Mouse (Mus musculus) retina, embryonic 14.5 days (tissue): ENCODE data around the gene Scd1.

Experiments
- DNase-seq: peaks from one replicate; pipeline ENCODE4 v3.0.0-alpha.2; 2015; ENCODE audit warnings: low spot score

Gene Scd1

DNA sequence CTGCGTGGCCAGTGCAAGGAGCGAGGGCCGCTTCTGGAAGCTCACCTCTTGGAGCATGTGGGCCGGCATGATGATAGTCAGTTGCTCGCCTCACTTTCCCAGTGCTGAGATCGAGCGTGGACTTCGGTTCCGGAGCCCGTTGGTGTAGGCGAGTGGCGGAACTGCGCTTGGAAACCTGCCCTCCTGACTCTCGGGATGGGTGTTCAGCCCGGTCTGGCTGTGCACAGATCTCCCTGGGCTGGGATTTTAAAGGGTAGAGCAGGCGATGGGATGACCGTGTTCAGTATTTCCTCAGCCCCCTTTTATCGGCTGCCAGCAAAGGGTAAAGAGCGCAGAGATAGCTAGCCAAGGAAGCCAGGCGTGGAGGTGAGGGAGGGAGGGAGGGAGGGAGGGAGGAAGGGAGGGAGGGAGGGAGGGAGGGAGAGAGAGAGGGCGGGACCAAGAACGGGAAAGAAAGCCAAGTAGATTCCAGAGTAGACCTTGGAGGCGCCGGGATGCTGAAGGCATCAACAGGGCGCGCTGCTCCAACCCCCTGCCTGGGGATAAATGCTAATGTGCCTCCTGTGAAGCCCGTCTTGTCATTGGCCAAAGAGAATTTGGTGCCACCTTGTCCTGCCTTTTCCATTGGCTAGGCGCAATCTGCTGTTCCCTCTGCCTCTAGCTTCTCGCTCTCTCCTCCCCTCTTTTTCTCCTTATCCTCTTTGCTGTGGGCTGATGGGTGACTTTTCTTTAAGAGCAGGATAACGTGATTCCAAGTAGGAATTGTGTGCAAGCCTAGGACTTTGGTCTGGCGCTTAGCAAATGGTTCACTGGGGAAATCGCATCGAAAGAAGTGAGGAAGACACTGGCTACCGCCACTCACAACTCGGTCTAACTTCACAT lies at the start of gene Scd1:
TSS of gene Scd1 (minus strand) at position 539 of the 882 bp plus-strand sequence.
- peak; percentile 78 for DNase-seq

DNA sequence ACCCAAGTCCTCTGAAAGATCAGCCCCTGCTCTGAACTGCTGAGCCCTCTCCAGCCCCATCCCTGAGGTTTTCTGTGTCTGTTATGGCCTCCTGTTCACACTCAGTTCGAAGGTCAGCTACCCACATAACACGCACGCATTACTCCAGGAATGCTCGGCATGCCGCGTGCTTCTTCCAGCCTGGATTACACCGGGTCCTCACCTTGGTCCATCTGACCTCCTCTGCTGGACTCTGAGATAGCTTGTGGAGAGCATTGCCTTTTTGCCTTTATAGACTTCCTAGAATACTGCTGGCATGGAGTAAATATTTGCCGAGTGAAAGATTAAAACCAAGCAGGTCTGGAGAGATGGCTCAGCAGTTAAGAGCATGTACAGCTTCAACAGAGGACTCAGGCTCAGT lies 47.7 kb upstream of the Scd1 start:
- no peak for DNase-seq

DNA sequence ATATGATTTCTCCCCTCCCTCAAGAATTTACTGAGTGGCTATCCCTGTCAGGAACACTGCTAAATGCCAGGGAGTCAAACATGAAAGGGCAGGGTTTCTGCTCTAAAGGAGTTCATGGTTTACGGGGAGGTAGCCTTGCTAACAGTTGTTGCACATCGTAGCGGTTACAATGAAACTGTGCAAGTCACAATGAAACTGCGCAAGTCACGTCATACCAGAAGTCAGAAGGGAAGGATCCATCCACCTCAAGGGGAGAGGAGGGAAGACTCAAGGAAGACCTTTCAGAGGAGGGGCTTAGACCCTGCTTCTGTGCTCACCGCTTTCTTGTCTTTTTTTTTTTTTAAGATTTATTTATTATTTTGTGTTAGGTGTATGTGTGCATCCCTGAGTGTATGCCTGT lies 47.2 kb upstream of the Scd1 start:
- DNase-seq = no peak

DNA sequence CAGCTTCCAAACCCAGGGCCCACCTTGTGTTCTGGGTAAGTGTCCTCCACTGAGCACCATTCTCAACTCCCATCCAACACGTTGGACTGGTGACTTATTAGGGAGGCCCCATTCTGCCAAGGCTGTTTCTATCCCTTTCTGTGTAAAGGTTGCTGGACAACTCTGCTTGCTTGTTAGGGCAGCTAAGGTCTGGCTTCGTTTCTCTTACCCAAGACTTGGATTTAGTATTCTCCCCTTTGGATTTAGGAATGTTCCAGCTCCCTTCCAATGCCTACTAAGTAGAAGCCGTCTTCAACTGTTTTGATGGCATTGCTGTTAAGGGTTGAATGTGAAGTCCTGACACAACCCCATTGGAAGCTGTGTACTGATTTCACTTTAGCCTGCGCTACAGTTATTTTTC lies 40.2 kb upstream of the Scd1 start:
- no peak for DNase-seq

DNA sequence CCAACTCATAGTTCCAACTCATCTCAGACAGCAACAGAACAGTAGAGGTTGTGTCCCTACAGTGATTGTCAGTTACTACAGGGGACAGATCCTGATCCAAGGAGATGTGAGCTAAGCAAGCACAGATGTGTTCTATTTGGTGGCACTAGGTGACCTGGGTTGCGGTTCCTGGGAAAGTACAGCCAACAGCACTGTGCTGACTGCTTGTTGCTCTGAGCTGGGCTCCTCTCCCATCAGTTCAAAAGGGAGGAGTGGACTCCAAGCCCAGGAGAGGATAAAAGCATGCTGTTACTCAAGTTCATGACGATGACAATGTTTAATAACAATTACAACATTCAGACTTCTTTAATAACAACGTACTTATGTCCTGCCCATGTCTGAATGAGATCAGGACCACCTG lies 38.1 kb upstream of the Scd1 start:
- DNase-seq = no peak

DNA sequence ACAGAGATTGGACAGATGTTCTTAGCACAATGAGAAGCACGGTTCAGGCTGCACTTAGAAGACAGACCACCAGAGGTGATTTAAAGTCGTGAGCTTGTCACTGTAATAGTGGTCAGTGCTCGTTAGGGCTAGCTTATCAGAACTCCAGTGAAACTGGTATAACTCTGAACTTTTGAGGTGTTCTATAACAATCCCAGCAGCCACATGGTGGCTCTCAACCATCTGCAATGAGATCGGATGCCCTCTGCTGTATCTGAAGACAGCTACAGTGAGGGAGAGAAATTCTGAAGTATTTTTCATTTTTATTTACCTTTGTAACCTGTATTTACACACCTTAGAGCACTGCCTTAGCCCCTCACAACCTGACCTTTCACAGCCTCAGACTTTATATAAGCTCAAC lies 31.6 kb upstream of the Scd1 start:
- no peak for DNase-seq

DNA sequence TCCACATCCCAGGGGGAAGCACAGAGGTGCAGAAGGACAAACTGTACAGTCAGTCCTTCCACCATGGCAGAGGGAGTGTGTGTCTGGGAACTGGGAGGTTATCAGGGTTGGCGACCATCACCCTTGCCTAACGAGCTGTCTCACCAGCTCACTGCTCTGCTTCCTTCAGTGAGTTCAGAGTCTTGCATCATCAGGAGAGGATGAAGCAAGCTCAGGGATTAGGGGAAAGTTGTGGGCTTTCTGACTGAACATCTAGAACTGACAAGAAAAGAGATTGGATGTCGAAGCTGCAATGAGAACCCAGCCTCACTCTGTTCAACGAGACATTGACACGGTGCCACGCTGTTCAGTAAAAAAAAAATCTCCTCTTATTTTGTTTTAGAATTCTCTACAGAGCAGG lies 30.3 kb upstream of the Scd1 start:
- DNase-seq = no peak

DNA sequence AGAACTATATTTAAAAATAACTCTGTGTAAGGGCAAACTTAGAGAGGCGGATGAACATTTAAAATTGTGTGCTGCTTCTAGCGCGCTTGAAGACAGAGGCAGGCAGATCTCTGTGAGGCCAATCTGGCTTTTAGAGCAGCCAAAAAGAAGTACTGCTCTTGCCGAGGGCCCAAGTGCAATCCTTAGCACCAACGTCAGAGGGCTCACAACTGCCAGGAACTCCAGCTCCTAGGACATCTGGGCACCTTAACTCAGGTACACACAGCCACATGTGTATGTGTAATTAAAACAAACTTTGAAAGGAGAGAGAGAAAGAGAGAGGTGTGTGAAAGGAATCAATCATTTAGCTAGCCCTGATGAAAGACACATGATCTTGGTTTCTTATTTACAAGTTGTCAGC lies 24.4 kb upstream of the Scd1 start:
- no peak for DNase-seq

DNA sequence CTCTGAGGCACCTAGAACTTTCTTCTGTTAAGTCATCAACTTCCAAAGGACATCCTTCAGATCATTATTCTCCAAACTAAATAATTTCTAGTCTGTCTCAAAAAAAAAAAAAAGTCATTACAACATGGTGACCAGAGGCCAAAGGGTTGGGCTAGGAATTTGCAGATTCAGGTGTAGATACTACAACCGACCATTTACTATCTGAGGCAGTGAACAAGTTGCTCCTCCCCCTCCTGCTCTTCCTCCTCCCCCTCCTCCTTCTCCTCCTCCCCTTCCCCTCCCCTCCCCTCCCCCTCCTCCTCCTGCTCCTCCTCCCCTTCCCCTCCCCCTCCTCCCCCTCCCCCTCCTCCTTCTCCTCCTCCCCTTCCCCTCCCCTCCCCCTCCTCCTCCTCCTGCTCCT lies 20.0 kb upstream of the Scd1 start:
- no peak for DNase-seq

DNA sequence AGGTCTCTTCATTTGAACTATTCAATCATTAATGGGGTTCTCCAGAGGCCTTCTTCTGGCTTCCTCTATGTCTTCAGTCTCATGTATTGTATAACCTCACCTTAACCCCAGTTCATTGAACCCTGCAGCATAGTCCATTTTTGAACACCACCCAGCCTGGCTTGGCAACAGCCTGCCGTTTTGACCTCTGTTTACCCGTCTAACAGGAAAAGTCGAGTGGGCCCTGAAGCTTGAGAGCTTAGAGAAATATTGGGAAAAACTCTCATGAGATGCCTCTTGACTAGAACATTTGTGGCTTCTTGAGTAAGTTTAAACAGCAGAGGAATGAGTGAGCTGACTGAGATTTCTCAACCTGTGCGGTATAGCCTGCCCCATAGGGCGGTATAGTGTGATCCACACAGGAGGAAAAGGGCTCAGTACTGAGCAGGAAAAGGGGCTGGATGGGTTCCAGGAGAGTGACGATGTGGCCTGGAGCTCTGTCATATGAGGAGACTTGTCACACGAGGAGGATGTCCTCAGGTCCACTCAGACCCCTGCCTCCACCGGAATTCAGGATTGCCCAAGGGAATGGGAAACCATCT lies 14.5 kb upstream of the Scd1 start:
- no peak for DNase-seq

DNA sequence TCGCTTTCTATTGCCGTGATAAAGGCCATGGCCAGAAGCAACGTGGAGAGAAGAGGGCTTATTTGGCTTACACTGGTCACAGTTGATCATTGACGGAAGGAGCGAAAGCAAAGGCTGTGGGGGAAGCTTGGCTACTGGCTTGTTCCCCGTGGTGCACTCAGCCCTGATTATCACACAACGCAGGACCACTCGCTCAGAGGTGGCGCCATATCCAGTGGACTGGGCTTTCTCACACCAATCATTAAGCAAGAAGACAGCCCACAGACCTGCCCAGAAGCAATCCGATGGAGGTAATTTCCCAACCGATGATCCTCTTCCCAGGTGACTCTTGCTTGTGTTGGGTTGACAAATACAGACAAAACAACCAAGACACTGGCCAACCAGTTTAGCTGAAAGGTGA lies 11.9 kb upstream of the Scd1 start:
- no peak for DNase-seq

DNA sequence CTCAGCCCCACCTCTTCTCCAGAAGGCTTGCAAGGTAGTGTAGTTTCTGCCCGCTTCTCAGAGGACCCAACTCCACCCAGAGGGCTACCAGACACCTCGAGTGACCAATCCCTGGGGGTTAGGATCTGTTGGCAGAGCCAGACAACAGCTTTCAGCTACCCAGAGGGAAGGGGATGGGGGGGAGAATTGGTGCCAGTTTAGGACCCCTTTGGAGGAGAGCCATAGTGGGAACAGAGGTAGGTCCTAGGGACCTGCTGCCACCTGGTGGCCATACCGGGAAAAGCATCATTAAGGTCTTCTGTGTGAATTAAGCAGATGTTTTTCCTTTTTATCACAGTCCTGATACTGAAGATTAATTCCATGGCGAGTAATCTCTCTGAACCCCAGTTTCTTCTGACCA lies 11.3 kb upstream of the Scd1 start:
- DNase-seq = peak; percentile 96

DNA sequence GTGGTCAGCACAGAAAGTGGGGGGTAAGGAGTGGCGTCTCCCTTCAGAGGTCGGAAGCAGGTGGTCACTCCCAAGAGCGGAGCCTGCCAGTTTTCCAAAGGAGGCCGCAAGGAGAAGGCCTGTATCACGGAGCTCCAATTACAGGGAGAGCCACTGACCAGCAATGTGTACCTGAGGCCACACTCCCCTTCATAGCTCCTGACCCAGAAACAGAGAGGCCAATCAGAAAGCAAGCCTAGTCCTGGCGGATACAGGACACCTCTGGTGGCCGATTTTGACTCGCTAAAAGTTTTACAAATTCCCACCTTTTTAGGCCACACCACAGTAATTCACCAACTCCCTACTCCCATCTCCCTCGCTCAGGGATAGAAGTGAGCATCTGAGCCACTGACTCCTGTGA lies 10.9 kb upstream of the Scd1 start:
- DNase-seq = no peak

DNA sequence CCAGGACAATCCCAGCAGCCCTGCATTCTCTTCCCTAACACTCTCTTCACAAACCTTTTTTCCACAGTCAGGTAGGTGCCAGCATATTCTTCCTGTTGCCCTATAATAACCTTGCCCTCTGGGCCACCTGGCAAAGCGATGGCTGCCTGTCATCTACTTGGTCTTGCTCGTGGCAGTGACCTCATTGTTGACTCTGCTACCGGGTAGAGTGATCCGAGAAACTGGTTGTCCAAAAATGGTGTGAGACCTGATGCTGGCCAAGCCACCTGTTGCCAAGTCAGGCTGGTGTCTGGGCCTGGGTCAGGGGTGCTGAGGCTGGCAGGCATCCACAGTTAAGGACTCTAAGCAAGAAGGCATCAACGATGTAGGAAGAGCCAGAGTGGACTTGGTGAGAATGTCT lies 10.4 kb upstream of the Scd1 start:
- no peak for DNase-seq

DNA sequence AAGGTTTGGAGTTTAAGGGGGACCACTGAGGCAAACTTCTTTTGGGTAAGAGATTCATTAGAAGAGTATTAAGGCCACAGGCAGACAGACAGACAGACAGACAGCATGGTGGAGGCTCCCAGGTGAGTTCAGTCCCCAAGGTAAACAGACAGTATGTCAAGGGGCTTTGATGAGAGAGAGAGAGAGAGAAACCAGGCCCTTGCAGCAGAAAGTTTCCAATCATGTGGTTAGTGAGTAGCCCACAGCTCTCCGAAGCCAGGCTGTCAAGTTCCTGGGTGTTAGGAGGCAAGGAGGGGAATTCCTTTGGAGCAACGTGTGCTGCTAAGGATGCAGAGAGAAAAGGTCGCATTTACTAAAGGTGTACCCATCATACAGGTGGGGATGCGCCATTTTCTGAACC lies 9.8 kb upstream of the Scd1 start:
- no peak for DNase-seq

DNA sequence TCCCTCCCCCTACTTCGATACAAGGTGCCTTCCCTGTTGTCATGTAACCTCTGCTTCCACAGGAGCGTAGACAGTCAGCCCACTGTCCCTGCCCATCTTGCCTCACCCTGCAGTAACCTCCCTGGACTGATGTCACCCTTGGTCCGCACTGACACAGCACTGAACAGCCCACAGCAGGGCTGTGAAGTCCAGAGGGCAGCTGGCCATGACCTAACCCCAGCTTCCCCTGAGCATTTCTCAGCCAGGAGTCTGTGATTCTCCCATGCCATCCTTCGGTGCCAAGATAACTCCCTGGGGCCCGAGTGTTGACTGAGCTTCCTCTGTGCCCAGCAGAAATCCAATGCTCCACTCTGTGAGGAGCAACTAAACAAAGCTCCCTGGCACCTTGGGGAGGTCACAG lies 8.6 kb upstream of the Scd1 start:
- no peak for DNase-seq

DNA sequence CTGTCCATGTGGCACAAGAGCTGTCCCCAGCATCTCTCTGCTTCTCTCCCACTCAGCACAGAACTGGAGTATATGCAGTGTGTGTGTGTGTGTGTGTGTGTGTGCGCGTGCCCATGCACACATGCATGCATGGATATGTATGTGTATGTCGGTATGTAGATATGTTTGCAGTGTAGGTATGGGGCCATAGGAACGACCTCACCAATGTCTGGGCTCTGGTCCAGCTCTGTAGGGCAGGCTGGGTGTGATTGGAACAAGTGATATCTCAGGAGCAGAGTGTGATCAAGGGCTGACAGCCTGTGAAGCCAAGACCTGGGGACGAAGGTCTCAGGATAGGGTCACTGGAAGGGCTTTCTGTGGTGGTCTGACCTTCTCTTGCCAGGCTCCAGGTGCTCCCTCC lies 7.8 kb upstream of the Scd1 start:
- no peak for DNase-seq

DNA sequence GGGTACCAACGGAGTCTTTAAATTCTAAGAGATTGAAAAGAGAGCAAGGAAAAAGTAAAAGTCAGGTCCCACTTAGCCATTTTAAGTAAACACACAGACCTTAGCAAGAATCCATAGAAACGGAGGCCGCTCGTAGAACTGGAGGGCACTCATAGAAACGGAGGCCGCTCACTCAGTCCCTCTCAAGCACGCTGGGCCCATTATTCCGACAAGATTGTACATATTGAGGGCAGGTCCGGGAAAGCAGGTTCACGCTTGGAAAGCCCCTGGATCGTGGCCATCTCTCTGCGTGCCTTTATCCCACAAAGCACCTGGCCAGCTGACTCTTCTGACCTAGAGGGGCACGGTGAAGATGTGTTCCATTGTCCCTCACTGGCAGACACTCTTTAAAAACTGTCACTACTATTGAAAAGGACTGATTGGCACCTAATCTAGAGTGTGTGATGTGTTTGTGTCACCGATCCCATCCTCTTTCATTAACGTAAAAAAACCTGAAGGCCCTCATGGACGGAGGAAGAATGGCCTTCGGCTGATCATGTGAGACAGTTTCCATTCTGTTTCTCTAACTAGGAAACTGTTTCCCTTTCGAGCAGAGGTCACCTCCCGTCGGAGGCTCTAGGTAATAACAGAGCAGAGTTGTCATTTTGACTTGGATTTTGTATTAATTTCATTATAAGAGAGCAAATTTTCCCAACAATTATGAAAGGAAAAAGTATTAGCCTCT lies 2.8 kb upstream of the Scd1 start:
- no peak for DNase-seq

DNA sequence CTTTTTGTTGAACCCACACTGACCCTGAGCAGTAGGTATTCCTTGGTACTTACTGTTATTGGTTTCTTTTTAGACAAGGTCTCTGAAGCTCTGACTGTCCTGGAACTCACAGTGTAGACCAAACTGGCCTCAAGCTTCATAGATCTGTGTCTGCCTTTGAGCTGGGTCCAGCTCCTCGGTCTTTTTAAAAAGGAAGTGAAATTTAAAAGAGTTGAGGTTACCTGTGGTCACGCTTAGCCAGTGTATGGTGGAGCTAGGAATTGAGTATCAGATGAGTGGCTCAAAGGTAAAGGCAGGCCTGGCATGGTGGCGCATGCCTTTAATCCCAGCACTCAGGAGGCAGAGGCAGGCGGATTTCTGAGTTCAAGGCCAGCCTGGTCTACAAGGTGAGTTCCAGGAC lies 916 bp upstream of the Scd1 start:
- DNase-seq = no peak

DNA sequence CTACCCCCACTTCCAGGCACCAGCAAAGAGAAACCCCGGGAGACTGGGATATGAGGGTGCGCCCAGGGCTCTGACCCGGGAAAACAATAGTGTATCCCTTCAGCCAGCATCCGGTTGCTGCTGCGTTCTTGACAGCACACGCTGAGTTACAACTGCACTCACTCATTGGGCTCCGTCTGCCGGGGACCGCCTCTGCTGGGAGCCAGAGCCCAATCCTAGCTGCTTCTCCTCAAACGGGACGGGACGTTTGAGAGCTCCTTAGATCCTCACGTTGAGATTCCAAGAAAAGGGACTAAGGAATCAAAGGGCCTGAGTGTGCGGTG lies 505 bp upstream of the Scd1 start:
- peak; percentile 59 for DNase-seq

DNA sequence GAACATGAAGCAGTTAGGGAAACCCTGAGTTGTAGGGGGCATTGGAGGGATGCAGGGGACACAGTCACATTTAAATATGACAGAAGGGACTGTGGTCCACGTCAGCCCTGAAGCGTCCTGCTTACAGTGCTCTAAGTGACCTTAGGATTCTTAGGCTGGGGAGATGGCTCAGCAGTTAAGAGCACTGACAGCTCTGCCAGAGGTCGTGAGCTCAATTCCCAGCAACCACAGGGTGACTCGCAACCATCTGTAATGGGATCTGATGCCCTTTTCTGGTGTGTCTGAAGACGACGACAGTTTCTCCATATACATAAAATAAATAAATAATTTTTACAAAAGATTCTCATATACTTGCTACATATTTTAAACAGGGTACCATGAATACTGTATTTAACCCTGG lies 4.1 kb downstream of the Scd1 start:
- DNase-seq = no peak

DNA sequence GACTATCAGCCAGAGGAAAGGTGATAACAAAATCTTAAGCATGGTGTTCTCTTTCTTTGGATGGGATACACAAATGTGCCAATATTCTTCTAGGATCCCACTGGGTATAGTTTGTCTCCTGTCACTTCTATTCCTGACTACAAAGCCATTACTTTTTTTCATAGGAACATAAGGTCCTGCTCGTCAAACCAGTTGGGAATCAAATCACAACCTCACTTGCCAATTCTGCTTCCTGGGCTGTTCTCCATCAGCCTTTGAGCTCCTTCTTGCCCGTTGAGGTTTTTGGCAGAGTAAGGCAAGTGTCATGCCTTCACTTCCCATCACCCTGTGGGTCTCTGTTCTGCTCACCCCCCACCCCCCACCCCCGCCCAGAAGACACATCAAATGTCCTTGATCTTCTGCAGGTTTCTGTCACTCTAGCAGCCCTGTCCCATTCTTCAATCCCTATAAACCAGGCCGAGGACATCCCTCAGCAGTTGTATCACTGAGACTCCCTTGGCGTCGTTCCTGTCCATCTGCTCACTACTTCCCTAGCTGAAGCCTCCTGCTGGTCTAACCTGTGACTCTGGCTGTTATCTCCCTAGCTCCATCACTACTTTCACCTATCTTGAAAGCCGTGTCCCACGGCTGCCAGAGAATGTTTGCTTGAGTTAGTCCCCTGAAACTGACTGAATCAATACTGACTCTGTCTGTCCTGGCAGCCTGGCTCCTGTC lies 7.0 kb downstream of the Scd1 start:
- DNase-seq = no peak

DNA sequence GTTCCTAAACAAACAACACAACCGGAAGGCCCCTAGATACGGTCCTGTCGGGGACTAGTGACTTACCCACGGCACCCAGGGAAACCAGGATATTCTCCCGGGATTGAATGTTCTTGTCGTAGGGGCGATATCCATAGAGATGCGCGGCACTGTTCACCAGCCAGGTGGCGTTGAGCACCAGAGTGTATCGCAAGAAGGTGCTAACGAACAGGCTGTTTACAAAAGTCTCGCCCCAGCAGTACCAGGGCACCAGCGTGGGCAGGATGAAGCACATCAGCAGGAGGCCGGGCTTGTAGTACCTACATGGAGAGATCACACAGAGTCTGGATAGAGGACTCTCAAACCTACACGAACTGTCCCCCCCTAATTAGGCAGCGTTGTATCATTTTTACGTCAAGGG lies 7.6 kb downstream of the Scd1 start:
- DNase-seq = no peak
